Mouse (Mus musculus) lung, postnatal 0 days (tissue): ENCODE results near the gene Kcnq5.

ENCODE experiments used
- CTCF ChIP-seq: IDR thresholded peaks from 2 replicates; pipeline ENCODE4 v1.5.1; 2016; ENCODE audit warnings: antibody characterized with exemption, mild to moderate bottlenecking
- EP300 ChIP-seq: IDR thresholded peaks from 2 replicates; pipeline ENCODE4 v1.6.1; 2016; ENCODE audit warnings: antibody characterized with exemption, mild to moderate bottlenecking, control low read depth

GRCm38 (mm10) chr1:21455971-21456370 lies 505.8 kb downstream of the Kcnq5 start:
- TF ChIP-seq CTCF (no peak), EP300 (no peak)
